Mouse (Mus musculus): ENCODE results near the gene Olfr577. TPM values are rescaled to one million over a fixed set of nuclear protein-coding genes. Genes with fewer than 3 reads are reported as not detected.

Olfr577 gene
- polyA plus RNA-seq, 1 experiment, result not detected

- H3K36me3 ChIP-seq (ENCODE audit: control insufficient read depth, insufficient read depth, low read length), result no peaks in the 10 kb centered on the region
- no peak for TF ChIP-seq CTCF (IDR thresholded peaks at IDR 0.05; ENCODE audit: control insufficient read depth, insufficient read depth, insufficient replicate concordance, low read depth, low read length)
- no peak for TF ChIP-seq POLR2A (IDR thresholded peaks at IDR 0.05; ENCODE audit: control insufficient read depth, low read depth, low read length)
These were observed 27.6 kb downstream of the Olfr577 start, which contains the start of gene Olfr574 for GRCm38 (mm10) chr7:102948167-102948566. Gene Olfr574 (plus strand): TSS chr7:102948467.

GRCm38 (mm10) chr7:102943417-102943816 is 32.3 kb downstream of the Olfr577 start:
- Histone ChIP-seq H3K27me3 (ENCODE audit: control insufficient read depth, insufficient read depth, low read length) (no peaks in the 10 kb centered on the region), H3K4me1 (ENCODE audit: control insufficient read depth, insufficient read depth, low read length) (no peaks in the 10 kb centered on the region), H3K27ac (ENCODE audit: control insufficient read depth, insufficient read depth, low read depth, low read length) (no peak overlapping the region), H3K36me3 (ENCODE audit: control insufficient read depth, insufficient read depth, low read length) (no peaks in the 10 kb centered on the region), H3K4me3 (ENCODE audit: control insufficient read depth, low read depth, low read length) (no peak overlapping the region)
- TF ChIP-seq POLR2A (IDR thresholded peaks at IDR 0.05; ENCODE audit: control insufficient read depth, low read depth, low read length) (no peak), CTCF (IDR thresholded peaks at IDR 0.05; ENCODE audit: control insufficient read depth, insufficient read depth, insufficient replicate concordance, low read depth, low read length) (no peak)

More at GRCm38 (mm10) chr7:102948167-102948566, 27.6 kb downstream of the Olfr577 start, which contains the start of gene Olfr574:
- Histone ChIP-seq H3K4me3 (ENCODE audit: control insufficient read depth, low read depth, low read length) (no peak within 1 kb of the TSS), H3K27ac (ENCODE audit: control insufficient read depth, insufficient read depth, low read depth, low read length) (no peak within 1 kb of the TSS), H3K27me3 (ENCODE audit: control insufficient read depth, insufficient read depth, low read length) (no peaks in the 10 kb centered on the region), H3K4me1 (ENCODE audit: control insufficient read depth, insufficient read depth, low read length) (no peaks in the 10 kb centered on the region)

- no peak for TF ChIP-seq CTCF (IDR thresholded peaks at IDR 0.05; ENCODE audit: control insufficient read depth, insufficient read depth, insufficient replicate concordance, low read depth, low read length)
- no peak for TF ChIP-seq POLR2A (IDR thresholded peaks at IDR 0.05; ENCODE audit: control insufficient read depth, low read depth, low read length)
- H3K27me3 ChIP-seq (ENCODE audit: control insufficient read depth, insufficient read depth, low read length), result no peaks in the 10 kb centered on the region
- no peak within 1 kb of the TSS for H3K4me3 ChIP-seq (ENCODE audit: control insufficient read depth, low read depth, low read length)
- no peaks in the 10 kb centered on the region for H3K4me1 ChIP-seq (ENCODE audit: control insufficient read depth, insufficient read depth, low read length)
- H3K27ac ChIP-seq (ENCODE audit: control insufficient read depth, insufficient read depth, low read depth, low read length), result no peak within 1 kb of the TSS
- no peaks in the 10 kb centered on the region for H3K36me3 ChIP-seq (ENCODE audit: control insufficient read depth, insufficient read depth, low read length)
These were observed 33.3 kb downstream of the Olfr577 start, which contains the start of gene Olfr573-ps1 for GRCm38 (mm10) chr7:102942475-102942874. Gene Olfr573-ps1 (minus strand): TSS chr7:102942575.

- H3K36me3 ChIP-seq (ENCODE audit: control insufficient read depth, insufficient read depth, low read length), result no peaks in the 10 kb centered on the region
- no peak overlapping the region for H3K27ac ChIP-seq (ENCODE audit: control insufficient read depth, insufficient read depth, low read depth, low read length)
- H3K4me1 ChIP-seq (ENCODE audit: control insufficient read depth, insufficient read depth, low read length), result no peaks in the 10 kb centered on the region
- TF ChIP-seq CTCF (IDR thresholded peaks at IDR 0.05; ENCODE audit: control insufficient read depth, insufficient read depth, insufficient replicate concordance, low read depth, low read length), result no peak
- TF ChIP-seq POLR2A (IDR thresholded peaks at IDR 0.05; ENCODE audit: control insufficient read depth, low read depth, low read length), result no peak
- H3K27me3 ChIP-seq (ENCODE audit: control insufficient read depth, insufficient read depth, low read length), result no peaks in the 10 kb centered on the region
- no peak overlapping the region for H3K4me3 ChIP-seq (ENCODE audit: control insufficient read depth, low read depth, low read length)
These were observed 48.6 kb downstream of the Olfr577 start for GRCm38 (mm10) chr7:102927105-102927504.

- no peaks in the 10 kb centered on the region for H3K27me3 ChIP-seq (ENCODE audit: control insufficient read depth, insufficient read depth, low read length)
- H3K4me1 ChIP-seq (ENCODE audit: control insufficient read depth, insufficient read depth, low read length), result no peaks in the 10 kb centered on the region
- no peak within 1 kb of the TSS for H3K4me3 ChIP-seq (ENCODE audit: control insufficient read depth, low read depth, low read length)
- no peaks in the 10 kb centered on the region for H3K36me3 ChIP-seq (ENCODE audit: control insufficient read depth, insufficient read depth, low read length)
- TF ChIP-seq POLR2A (IDR thresholded peaks at IDR 0.05; ENCODE audit: control insufficient read depth, low read depth, low read length) (no peak), CTCF (IDR thresholded peaks at IDR 0.05; ENCODE audit: control insufficient read depth, insufficient read depth, insufficient replicate concordance, low read depth, low read length) (no peak)
- no peak within 1 kb of the TSS for H3K27ac ChIP-seq (ENCODE audit: control insufficient read depth, insufficient read depth, low read depth, low read length)
These were observed 51.6 kb downstream of the Olfr577 start, which contains the start of gene Olfr572 for GRCm38 (mm10) chr7:102924109-102924508. Gene Olfr572 (plus strand): TSS chr7:102924409.

Other genes with a start within 250 kb of the Olfr577 start
- not detected in 2 replicates for gene Olfr559, start 248.5 kb downstream of the Olfr577 start, polyA plus RNA-seq (2012; rRNA removed)
- not detected in 2 replicates for gene Olfr560, start 216.6 kb downstream of the Olfr577 start, polyA plus RNA-seq (2012; rRNA removed)
- 1.1 and 1.3 TPM in 2 replicates for gene Olfr78, start 216.5 kb downstream of the Olfr577 start, polyA plus RNA-seq (2012; rRNA removed)
- not detected in 2 replicates for gene Olfr561, start 204.7 kb downstream of the Olfr577 start, polyA plus RNA-seq (2012; rRNA removed)
- not detected in 2 replicates for gene Olfr564, start 172.5 kb downstream of the Olfr577 start, polyA plus RNA-seq (2012; rRNA removed)
- gene Olfr566, start 117.2 kb downstream of the Olfr577 start, polyA plus RNA-seq (2012; rRNA removed), result not detected in 2 replicates
- 0.26 and 0.59 TPM in 2 replicates for gene Olfr568, start 98.8 kb downstream of the Olfr577 start, polyA plus RNA-seq (2012; rRNA removed)
- not detected in 2 replicates for gene Olfr569, start 85.1 kb downstream of the Olfr577 start, polyA plus RNA-seq (2012; rRNA removed)
- gene Olfr570, start 81.4 kb downstream of the Olfr577 start, polyA plus RNA-seq (2012; rRNA removed), result 0.23 TPM in 1 of 2 replicates, not detected in the other
- not detected in 2 replicates for gene Olfr571, start 58.4 kb downstream of the Olfr577 start, polyA plus RNA-seq (2012; rRNA removed)
- gene Olfr572, start 51.5 kb downstream of the Olfr577 start, polyA plus RNA-seq (2012; rRNA removed), result not detected in 2 replicates
- not detected in 2 replicates for gene Olfr573-ps1, start 33.4 kb downstream of the Olfr577 start, polyA plus RNA-seq (2012; rRNA removed)
- not detected in 2 replicates for gene Olfr574, start 27.5 kb downstream of the Olfr577 start, polyA plus RNA-seq (2012; rRNA removed)
- not detected in 2 replicates for gene Olfr575, start 17.2 kb downstream of the Olfr577 start, polyA plus RNA-seq (2012; rRNA removed)
- gene Olfr576, start 13.3 kb downstream of the Olfr577 start, polyA plus RNA-seq (2012; rRNA removed), result not detected in 2 replicates
- gene Olfr578, start 13.4 kb upstream of the Olfr577 start, polyA plus RNA-seq (2012; rRNA removed), result not detected in 2 replicates
- gene Olfr582, start 62.1 kb upstream of the Olfr577 start, polyA plus RNA-seq (2012; rRNA removed), result not detected in 2 replicates
- gene Olfr583, start 75.4 kb upstream of the Olfr577 start, polyA plus RNA-seq (2012; rRNA removed), result not detected in 2 replicates
- gene Olfr584, start 105.9 kb upstream of the Olfr577 start, polyA plus RNA-seq (2012; rRNA removed), result not detected in 2 replicates
- gene Olfr585, start 121.8 kb upstream of the Olfr577 start, polyA plus RNA-seq (2012; rRNA removed), result not detected in 2 replicates
- gene Olfr586, start 149.7 kb upstream of the Olfr577 start, polyA plus RNA-seq (2012; rRNA removed), result not detected in 2 replicates
- gene Olfr588-ps1, start 164.9 kb upstream of the Olfr577 start, polyA plus RNA-seq (2012; rRNA removed), result not detected in 2 replicates
- gene Olfr589, start 180.4 kb upstream of the Olfr577 start, polyA plus RNA-seq (2012; rRNA removed), result not detected in 2 replicates
- gene Olfr591, start 202.4 kb upstream of the Olfr577 start, polyA plus RNA-seq (2012; rRNA removed), result not detected in 2 replicates
- gene Olfr592, start 208.9 kb upstream of the Olfr577 start, polyA plus RNA-seq (2012; rRNA removed), result not detected in 2 replicates
- not detected in 2 replicates for gene Olfr593, start 235.9 kb upstream of the Olfr577 start, polyA plus RNA-seq (2012; rRNA removed)
- not detected in 2 replicates for gene Olfr594, start 241.1 kb upstream of the Olfr577 start, polyA plus RNA-seq (2012; rRNA removed)